Mouse (Mus musculus): ENCODE data around the gene Usf3.

- TF ChIP-seq CTCF (IDR thresholded peaks at IDR 0.05; ENCODE audit: insufficient read depth, low read length) (no peak), POLR2A (IDR thresholded peaks at IDR 0.05; ENCODE audit: borderline replicate concordance, extremely low read depth, low read depth, low read length) (no peak)
Observed at GRCm38 (mm10) chr16:44200146-44200545, 27.1 kb downstream of the Usf3 start.

All from lung, adult 2 months (tissue).